Mouse (Mus musculus): Measurements from ENCODE around the gene Yars2.

- TF ChIP-seq GATA1 (IDR thresholded peaks at IDR 0.05; ENCODE audit: low read length): no peak
- no peak for TF ChIP-seq TAL1 (IDR thresholded peaks at IDR 0.05; ENCODE audit: low read length)
These were observed at the start of gene Yars2 for GRCm38 (mm10) chr16:16302369-16303137.
